8 mouse cellular contexts compared by ENCODE assay signal in genomic region chr19:8989567-8990431, GRCm38 (mm10). TPM values are rescaled to one million over a fixed set of nuclear protein-coding genes. Genes with fewer than 3 reads are reported as not detected.
A peak's percentile ranks its signal among the peaks of the same experiment; 100 is the strongest.
DNase-seq lines count a peak whose midpoint lies in the region; ATAC-seq and TF ChIP-seq lines count a peak whose summit lies in the region.

No protein-coding gene starts in this region.

- no peaks in the 10 kb centered on the region for H3K9me3 ChIP-seq in embryonic facial prominence, embryonic 12.5 days
- no peaks in the 10 kb centered on the region for H3K9me3 ChIP-seq in heart, embryonic 14.5 days (ENCODE audit: control insufficient read depth, low read length)
- H3K9me3 ChIP-seq in kidney, postnatal 0 days (replicated peaks; ENCODE audit: low read length), result no peaks in the 10 kb centered on the region

- peak; percentile 87 for ATAC-seq in embryonic facial prominence, embryonic 12.5 days (ENCODE audit: insufficient number of reproducible peaks, insufficient read depth, low FRiP score, low TSS enrichment)
- peak; percentile 72 for ATAC-seq in heart, embryonic 14.5 days (ENCODE audit: insufficient number of reproducible peaks, insufficient read depth, low FRiP score, low read depth)
- peak; percentile 66 for ATAC-seq in kidney, postnatal 0 days (replicated peaks; ENCODE audit: low FRiP score, low read depth)

- peak overlapping the region; percentile 97 for H3K27ac ChIP-seq in embryonic facial prominence, embryonic 12.5 days
- H3K27ac ChIP-seq in heart, embryonic 14.5 days (replicated peaks in 1 of 2; ENCODE audit: control insufficient read depth in 1 of 2, insufficient read depth in 1 of 2, low read depth in 2 of 2, low read length in 2 of 2), result peak overlapping the region; percentile 97 to 98
- peak overlapping the region; percentile 94 for H3K27ac ChIP-seq in kidney, postnatal 0 days
- peak overlapping the region; percentile 95 for H3K27ac ChIP-seq in macrophage

- H3K36me3 ChIP-seq in embryonic facial prominence, embryonic 12.5 days, result no peaks in the 10 kb centered on the region
- no peaks in the 10 kb centered on the region for H3K36me3 ChIP-seq in heart, embryonic 14.5 days (ENCODE audit: control insufficient read depth, insufficient read depth, low read length)
- H3K36me3 ChIP-seq in kidney, postnatal 0 days (ENCODE audit: insufficient read depth, low read length), result no peaks in the 10 kb centered on the region
- no peaks in the 10 kb centered on the region for H3K36me3 ChIP-seq in macrophage (ENCODE audit: inconsistent target)

- H3K4me3 ChIP-seq in embryonic facial prominence, embryonic 12.5 days, result peak overlapping the region; percentile 69
- H3K4me3 ChIP-seq in heart, embryonic 14.5 days (ENCODE audit: control insufficient read depth in 1 of 2, insufficient read depth in 1 of 2, low read depth in 1 of 2, low read length in 2 of 2), result peak overlapping the region; percentile 87 to 94
- peak overlapping the region; percentile 79 for H3K4me3 ChIP-seq in kidney, postnatal 0 days (replicated peaks; ENCODE audit: low read depth, low read length)
- H3K4me3 ChIP-seq in macrophage (ENCODE audit: inconsistent target), result peak overlapping the region; percentile 94

- peak; percentile 36 to 49 for DNase-seq in spleen, adult 18-20 months
- DNase-seq in spleen, postnatal 14 days (ENCODE audit: low spot score in 2 of 2), result no peak
- DNase-seq in kidney, postnatal 0 days (ENCODE audit: low spot score), result peak; percentile 93
- peak; percentile 41 to 48 for DNase-seq in spleen, postnatal 36 days (ENCODE audit: low spot score in 2 of 2)
- DNase-seq in layer of hippocampus, postnatal 36 days, result no peak

- H3K4me2 ChIP-seq in embryonic facial prominence, embryonic 12.5 days (replicated peaks), result peak overlapping the region; percentile 68
- peak overlapping the region; percentile 77 for H3K4me2 ChIP-seq in heart, embryonic 14.5 days (ENCODE audit: low read length)
- peak overlapping the region; percentile 90 for H3K4me2 ChIP-seq in kidney, postnatal 0 days (ENCODE audit: low read length)

- peaks cover 83% of the 10 kb centered on the region for H3K79me2 ChIP-seq in macrophage (ENCODE audit: inconsistent target)

- peak; percentile 45 for TF ChIP-seq CTCF in kidney, postnatal 0 days (IDR thresholded peaks at IDR 0.05; ENCODE audit: low read depth)

- WGBS in embryonic facial prominence, embryonic 12.5 days, result under 1% methylated on average over 52 of the region's 53 CpGs
- under 1% methylated on average over 53 of the region's 53 CpGs for WGBS in heart, embryonic 14.5 days
- under 1% methylated on average over 53 of the region's 53 CpGs for WGBS in kidney, postnatal 0 days
- 1% methylated on average over 47 of the region's 53 CpGs for WGBS in macrophage (ENCODE audit: missing documents)

- H3K4me1 ChIP-seq in embryonic facial prominence, embryonic 12.5 days, result peaks cover 50% of the 10 kb centered on the region
- H3K4me1 ChIP-seq in heart, embryonic 14.5 days (ENCODE audit: control insufficient read depth in 2 of 2, insufficient read depth in 2 of 2, low read length in 2 of 2), result peaks cover 50 to 72% of the 10 kb centered on the region in 2 experiments
- H3K4me1 ChIP-seq in kidney, postnatal 0 days (replicated peaks; ENCODE audit: insufficient read depth, low read length), result peaks cover 25% of the 10 kb centered on the region; the same call in 1 of the 2 replicates

- no peaks in the 10 kb centered on the region for H3K27me3 ChIP-seq in embryonic facial prominence, embryonic 12.5 days
- H3K27me3 ChIP-seq in heart, embryonic 14.5 days (ENCODE audit: control insufficient read depth, insufficient read depth, low read length), result no peaks in the 10 kb centered on the region
- H3K27me3 ChIP-seq in kidney, postnatal 0 days (ENCODE audit: insufficient read depth, low read length), result no peaks in the 10 kb centered on the region

- H3K9ac ChIP-seq in embryonic facial prominence, embryonic 12.5 days, result peak overlapping the region; percentile 88
- H3K9ac ChIP-seq in heart, embryonic 14.5 days (ENCODE audit: low read length), result peak overlapping the region; percentile 97
- peak overlapping the region; percentile 86 for H3K9ac ChIP-seq in kidney, postnatal 0 days (ENCODE audit: low read depth, low read length)

RNA-seq across cellular contexts. Expression of gene Ahnak, which starts 0.7 kb away (rescaled TPM):
- polyA plus RNA-seq in embryonic facial prominence, embryonic 12.5 days (2016; fragmentation: Nextera tagmentation; extraction: Ambion mirVana), result 24.4 and 27.7 TPM in 2 replicates
- polyA plus RNA-seq in heart, embryonic 14.5 days (2014; fragmentation: Nextera tagmentation; extraction: Ambion mirVana), result 29.4 and 30.6 TPM in 2 replicates
- polyA plus RNA-seq in kidney, postnatal 0 days (2015; fragmentation: Nextera tagmentation; extraction: Ambion mirVana), result 22.5 and 27.5 TPM in 2 replicates
- total RNA-seq in macrophage (2018; cell fraction: chromatin; rRNA removed), result 1,000 to 10,000 TPM in 14 of 26 experiments, 100 to 1,000 TPM in 12; 456 to 7,544 (median 1,268) TPM
- 100 to 1,000 TPM; 156 to 966 (median 391) TPM for total RNA-seq in macrophage (2018; cell fraction: cytosol; rRNA removed)
- total RNA-seq in macrophage (2018; cell fraction: nucleus; rRNA removed), result 1,000 to 10,000 TPM in 9 of 26 experiments, 100 to 1,000 TPM in 17; 420 to 2,179 (median 869) TPM
- polyA plus RNA-seq in macrophage (2018), result 97.5 to 169 TPM (median 125 TPM) in 3 replicates
- total RNA-seq in layer of hippocampus, postnatal 36 days (2021), result 10 to 100 TPM; 14.5 to 24.0 TPM

RNA-seq across cellular contexts. Expression of gene Eef1g, which starts 23.0 kb away (rescaled TPM):
- polyA plus RNA-seq in embryonic facial prominence, embryonic 12.5 days (2016; fragmentation: Nextera tagmentation; extraction: Ambion mirVana), result 471 and 477 TPM in 2 replicates
- 234 and 253 TPM in 2 replicates for polyA plus RNA-seq in heart, embryonic 14.5 days (2014; fragmentation: Nextera tagmentation; extraction: Ambion mirVana)
- polyA plus RNA-seq in kidney, postnatal 0 days (2015; fragmentation: Nextera tagmentation; extraction: Ambion mirVana), result 328 and 354 TPM in 2 replicates
- 100 to 1,000 TPM in 21 of 26 experiments, 10 to 100 TPM in 5; 53.9 to 227 (median 126) TPM for total RNA-seq in macrophage (2018; cell fraction: chromatin; rRNA removed)
- total RNA-seq in macrophage (2018; cell fraction: cytosol; rRNA removed), result 100 to 1,000 TPM; 190 to 422 (median 272) TPM
- total RNA-seq in macrophage (2018; cell fraction: nucleus; rRNA removed), result 100 to 1,000 TPM in 21 of 26 experiments, 10 to 100 TPM in 5; 78.8 to 331 (median 129) TPM
- polyA plus RNA-seq in macrophage (2018), result 224 to 506 TPM (median 366 TPM) in 3 replicates
- 100 to 1,000 TPM; 233 to 254 TPM for total RNA-seq in layer of hippocampus, postnatal 36 days (2021)

RNA-seq across cellular contexts. Expression of gene Tut1, which starts 36.2 kb away (rescaled TPM):
- polyA plus RNA-seq in embryonic facial prominence, embryonic 12.5 days (2016; fragmentation: Nextera tagmentation; extraction: Ambion mirVana), result 35.6 and 38.1 TPM in 2 replicates
- 14.5 and 15.6 TPM in 2 replicates for polyA plus RNA-seq in heart, embryonic 14.5 days (2014; fragmentation: Nextera tagmentation; extraction: Ambion mirVana)
- 19.9 and 22.3 TPM in 2 replicates for polyA plus RNA-seq in kidney, postnatal 0 days (2015; fragmentation: Nextera tagmentation; extraction: Ambion mirVana)
- 10 to 100 TPM in 25 of 26 experiments, 1 to 10 TPM in 1; 8.5 to 41.5 (median 30.1) TPM for total RNA-seq in macrophage (2018; cell fraction: chromatin; rRNA removed)
- 10 to 100 TPM in 17 of 26 experiments, 1 to 10 TPM in 9; 4.9 to 15.3 (median 11.1) TPM for total RNA-seq in macrophage (2018; cell fraction: cytosol; rRNA removed)
- 10 to 100 TPM; 10.2 to 38.9 (median 21.4) TPM for total RNA-seq in macrophage (2018; cell fraction: nucleus; rRNA removed)
- 11.5 to 14.4 TPM (median 13.4 TPM) in 3 replicates for polyA plus RNA-seq in macrophage (2018)
- total RNA-seq in layer of hippocampus, postnatal 36 days (2021), result 10 to 100 TPM; 19.6 to 19.7 TPM

RNA-seq across cellular contexts. Expression of gene Mta2, which starts 48.1 kb away (rescaled TPM):
- polyA plus RNA-seq in embryonic facial prominence, embryonic 12.5 days (2016; fragmentation: Nextera tagmentation; extraction: Ambion mirVana), result 202 and 211 TPM in 2 replicates
- 19.8 and 26.5 TPM in 2 replicates for polyA plus RNA-seq in heart, embryonic 14.5 days (2014; fragmentation: Nextera tagmentation; extraction: Ambion mirVana)
- polyA plus RNA-seq in kidney, postnatal 0 days (2015; fragmentation: Nextera tagmentation; extraction: Ambion mirVana), result 103 and 116 TPM in 2 replicates
- 100 to 1,000 TPM in 24 of 26 experiments, 10 to 100 TPM in 2; 88.3 to 226 (median 144) TPM for total RNA-seq in macrophage (2018; cell fraction: chromatin; rRNA removed)
- 10 to 100 TPM; 44.2 to 69.6 (median 59.4) TPM for total RNA-seq in macrophage (2018; cell fraction: cytosol; rRNA removed)
- 100 to 1,000 TPM in 7 of 26 experiments, 10 to 100 TPM in 19; 59.1 to 117 (median 82.6) TPM for total RNA-seq in macrophage (2018; cell fraction: nucleus; rRNA removed)
- polyA plus RNA-seq in macrophage (2018), result 63.1 to 68.2 TPM (median 63.7 TPM) in 3 replicates
- total RNA-seq in layer of hippocampus, postnatal 36 days (2021), result 10 to 100 TPM; 54.7 to 60.7 TPM

Comparison
In these comparisons a context has a peak if more than half of its experiments do, and no peak if none do; other contexts are left out.
1. DNase-seq: peak in spleen, adult 18-20 months (2 of 2), kidney, postnatal 0 days (single experiment) and spleen, postnatal 36 days (2 of 2); none in spleen, postnatal 14 days (0 of 2) and layer of hippocampus, postnatal 36 days (0 of 2).
2. Peak in every context shown above with its lines, with median percentiles within 50 percentile points of each other: ATAC-seq, H3K27ac ChIP-seq, H3K4me2 ChIP-seq, H3K4me3 ChIP-seq and H3K9ac ChIP-seq.